Mouse (Mus musculus): ENCODE measurements around the gene Pgm3. TPM values are rescaled to one million over a fixed set of nuclear protein-coding genes. Genes with fewer than 3 reads are reported as not detected.

The Pgm3 gene
- total RNA-seq (2021) (1 to 10 TPM; 6.2 to 6.5 TPM), polyA plus RNA-seq (2012; rRNA removed) (3.2 and 5.0 TPM in 2 replicates)
- long read RNA-seq, transcript Pgm3-201 (13 exons, 2,666 nt), result major isoform, 9 of 10 reads
- long read RNA-seq, partial matches to known transcripts, result 0 of 10 reads
- long read RNA-seq, other reads (novel, unspliced or antisense), result 1 of 10 reads

DNA sequence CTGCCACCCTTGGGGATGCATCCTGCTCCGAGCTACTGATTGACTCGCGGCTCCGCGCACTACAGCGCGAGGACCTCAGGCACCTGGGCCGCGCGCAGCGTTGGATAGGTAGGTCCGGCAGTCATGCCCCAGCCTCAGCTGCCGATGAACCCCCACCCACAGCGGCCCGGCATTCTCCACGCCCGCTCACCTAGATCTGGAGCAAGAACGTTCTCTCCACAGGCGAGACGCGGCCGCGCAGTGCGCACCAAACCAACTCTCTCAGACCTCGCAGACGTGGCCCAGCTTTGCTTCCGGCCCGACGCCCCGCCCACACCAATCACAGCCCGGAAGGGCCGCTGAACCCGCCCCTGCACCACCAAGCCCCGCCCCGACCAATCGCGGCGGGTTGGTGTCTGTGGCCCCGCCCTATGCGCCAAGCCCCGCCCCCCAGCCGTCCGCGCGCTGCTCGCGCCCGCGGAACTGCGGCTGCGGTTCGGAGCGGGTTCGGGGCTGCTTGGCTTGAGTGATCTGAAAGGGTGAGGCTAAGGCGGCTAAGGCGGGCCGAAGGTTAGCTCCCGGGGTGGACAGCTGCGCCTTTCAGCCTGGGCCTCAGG is at the start of gene Pgm3, which contains the start of gene Rwdd2a:
Gene Pgm3 (minus strand): TSS at position 303 of the 596 bp plus-strand sequence.
Gene Rwdd2a (plus strand): TSS at position 452 of the 596 bp plus-strand sequence.
- Histone ChIP-seq H3K27ac (peak within 1 kb of the TSS; percentile 62), H3K9ac (ENCODE audit: low read depth, low read length) (peak within 1 kb of the TSS; percentile 85), H3K4me3 (peak within 1 kb of the TSS; percentile 79), H3K4me1 (ENCODE audit: control insufficient read depth, insufficient read depth, low read length) (peaks cover 4% of the 10 kb centered on the region), H3K79me2 (replicated peaks; ENCODE audit: control insufficient read depth, insufficient read depth, low read length) (no peaks in the 10 kb centered on the region), H3K36me3 (ENCODE audit: control insufficient read depth, insufficient read depth, low read length) (no peaks in the 10 kb centered on the region), H3K27me3 (ENCODE audit: control insufficient read depth, insufficient read depth, low read length) (no peaks in the 10 kb centered on the region)
- under 1% methylated on average over 59 of the region's 59 CpGs for WGBS
- peak; percentile 96 to 97 for DNase-seq
- intact Hi-C loops (cut with DNase I), result loop anchor here (2.0 to 10.0 kb wide), 3 partner anchors 105 to 817 kb away; partner anchors contain the start of genes Cyb5r4 and Dop1a
- TF ChIP-seq EP300 (IDR thresholded peaks at IDR 0.05; ENCODE audit: insufficient read depth, low read depth, low read length) (no peak), POLR2A (IDR thresholded peaks at IDR 0.05; ENCODE audit: insufficient read depth, low read depth, low read length) (peak; percentile 91)

GRCm38 (mm10) chr9:86619341-86620139 is 47.9 kb upstream of the Pgm3 start:
- Histone ChIP-seq H3K27ac (no peak overlapping the region), H3K79me2 (replicated peaks; ENCODE audit: control insufficient read depth, insufficient read depth, low read length) (no peaks in the 10 kb centered on the region), H3K27me3 (ENCODE audit: control insufficient read depth, insufficient read depth, low read length) (no peaks in the 10 kb centered on the region), H3K36me3 (ENCODE audit: control insufficient read depth, insufficient read depth, low read length) (no peaks in the 10 kb centered on the region; the same call in 1 of the 2 replicates), H3K4me1 (ENCODE audit: control insufficient read depth, insufficient read depth, low read length) (peaks cover 2% of the 10 kb centered on the region), H3K4me3 (no peak overlapping the region), H3K9ac (ENCODE audit: low read depth, low read length) (no peak overlapping the region)
- no peak for DNase-seq
- intact Hi-C loops (cut with DNase I), result no loop called here
- 70% methylated on average over 10 of the region's 10 CpGs for WGBS
- TF ChIP-seq EP300 (IDR thresholded peaks at IDR 0.05; ENCODE audit: insufficient read depth, low read depth, low read length) (no peak), POLR2A (IDR thresholded peaks at IDR 0.05; ENCODE audit: insufficient read depth, low read depth, low read length) (no peak), CTCF (IDR thresholded peaks at IDR 0.05) (no peak)

DNA sequence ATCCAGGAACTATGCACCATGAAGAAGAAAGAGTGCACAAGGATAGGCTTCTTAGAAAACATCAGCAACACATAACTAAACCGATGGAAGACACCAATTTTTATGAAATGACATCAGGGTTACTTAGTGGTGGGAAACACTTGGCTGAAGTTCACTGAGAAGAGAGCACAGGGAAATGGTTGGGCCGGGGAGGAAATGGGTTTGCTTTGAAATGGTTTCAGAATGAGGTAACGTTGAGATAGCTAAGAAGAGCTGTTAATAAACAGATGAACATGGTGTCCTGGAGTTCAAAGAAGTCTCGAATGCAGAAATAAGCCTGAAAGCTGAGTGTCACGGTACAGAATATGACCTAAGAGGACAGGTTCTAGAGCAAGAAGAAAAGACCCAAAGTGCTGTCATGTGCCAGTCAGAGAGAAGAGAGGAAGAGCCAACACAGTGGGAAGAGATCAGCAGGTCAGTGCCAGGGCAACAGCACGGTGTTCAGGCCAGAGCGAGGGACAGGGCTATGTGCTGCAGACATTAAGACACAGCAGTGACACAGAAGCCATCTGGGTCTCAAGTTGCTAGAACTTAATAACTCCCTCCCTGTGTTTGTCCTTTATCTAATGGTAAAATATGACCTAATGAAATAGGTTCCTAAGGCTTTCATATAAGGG is 46.3 kb upstream of the Pgm3 start:
- TF ChIP-seq EP300 (IDR thresholded peaks at IDR 0.05; ENCODE audit: insufficient read depth, low read depth, low read length), result no peak
- TF ChIP-seq POLR2A (IDR thresholded peaks at IDR 0.05; ENCODE audit: insufficient read depth, low read depth, low read length), result no peak
- no peak for TF ChIP-seq CTCF (IDR thresholded peaks at IDR 0.05)
- Histone ChIP-seq H3K9ac (ENCODE audit: low read depth, low read length) (no peak overlapping the region), H3K27me3 (ENCODE audit: control insufficient read depth, insufficient read depth, low read length) (no peaks in the 10 kb centered on the region), H3K4me3 (no peak overlapping the region), H3K79me2 (replicated peaks; ENCODE audit: control insufficient read depth, insufficient read depth, low read length) (no peaks in the 10 kb centered on the region), H3K4me1 (ENCODE audit: control insufficient read depth, insufficient read depth, low read length) (peaks cover 2% of the 10 kb centered on the region), H3K27ac (no peak overlapping the region), H3K36me3 (ENCODE audit: control insufficient read depth, insufficient read depth, low read length) (no peaks in the 10 kb centered on the region; the same call in 1 of the 2 replicates)
- DNase-seq, result no peak
- intact Hi-C loops (cut with DNase I), result no loop called here
- 29% methylated on average over 7 of the region's 7 CpGs for WGBS

DNA sequence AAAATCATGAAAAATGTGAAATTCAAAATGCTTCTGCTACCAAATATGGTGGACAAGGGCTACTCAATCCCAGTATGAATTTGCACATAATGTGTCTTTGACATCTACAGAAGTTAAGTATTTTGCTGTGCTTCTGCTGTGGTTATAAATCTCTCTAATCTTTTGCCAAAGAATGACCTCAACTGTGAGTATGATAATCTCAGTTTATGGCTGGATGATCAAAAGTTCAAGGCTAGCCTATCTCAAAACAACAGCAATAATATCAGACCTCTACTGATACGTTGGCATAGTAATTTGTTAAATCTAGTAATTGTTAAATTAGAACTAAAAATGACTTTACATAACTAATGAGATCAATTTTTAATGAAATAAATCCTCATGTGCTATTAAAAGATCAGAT is 44.1 kb upstream of the Pgm3 start:
- Histone ChIP-seq H3K4me1 (ENCODE audit: control insufficient read depth, insufficient read depth, low read length) (peaks cover 2% of the 10 kb centered on the region), H3K27ac (no peak overlapping the region), H3K36me3 (ENCODE audit: control insufficient read depth, insufficient read depth, low read length) (no peaks in the 10 kb centered on the region; the same call in 1 of the 2 replicates), H3K27me3 (ENCODE audit: control insufficient read depth, insufficient read depth, low read length) (no peaks in the 10 kb centered on the region), H3K9ac (ENCODE audit: low read depth, low read length) (no peak overlapping the region), H3K79me2 (replicated peaks; ENCODE audit: control insufficient read depth, insufficient read depth, low read length) (no peaks in the 10 kb centered on the region), H3K4me3 (no peak overlapping the region)
- 88% methylated on average over 1 of the region's 1 CpGs for WGBS
- intact Hi-C loops (cut with DNase I), result no loop called here
- no peak for DNase-seq
- no peak for TF ChIP-seq CTCF (IDR thresholded peaks at IDR 0.05)
- no peak for TF ChIP-seq EP300 (IDR thresholded peaks at IDR 0.05; ENCODE audit: insufficient read depth, low read depth, low read length)
- no peak for TF ChIP-seq POLR2A (IDR thresholded peaks at IDR 0.05; ENCODE audit: insufficient read depth, low read depth, low read length)

GRCm38 (mm10) chr9:86612091-86612490 is 40.4 kb upstream of the Pgm3 start:
- TF ChIP-seq POLR2A (IDR thresholded peaks at IDR 0.05; ENCODE audit: insufficient read depth, low read depth, low read length) (no peak), CTCF (IDR thresholded peaks at IDR 0.05) (no peak), EP300 (IDR thresholded peaks at IDR 0.05; ENCODE audit: insufficient read depth, low read depth, low read length) (no peak)
- H3K36me3 ChIP-seq (ENCODE audit: control insufficient read depth, insufficient read depth, low read length), result no peaks in the 10 kb centered on the region
- H3K9ac ChIP-seq (ENCODE audit: low read depth, low read length), result no peak overlapping the region
- intact Hi-C loops (cut with DNase I), result no loop called here
- no peak overlapping the region for H3K4me3 ChIP-seq
- H3K27me3 ChIP-seq (ENCODE audit: control insufficient read depth, insufficient read depth, low read length), result no peaks in the 10 kb centered on the region
- H3K79me2 ChIP-seq (replicated peaks; ENCODE audit: control insufficient read depth, insufficient read depth, low read length), result no peaks in the 10 kb centered on the region
- DNase-seq, result no peak
- no peak overlapping the region for H3K27ac ChIP-seq
- WGBS, result 85% methylated on average over 4 of the region's 4 CpGs
- peaks cover 2% of the 10 kb centered on the region; the same call in 1 of the 2 replicates for H3K4me1 ChIP-seq (ENCODE audit: control insufficient read depth, insufficient read depth, low read length)
